Mouse (Mus musculus): ENCODE measurements at regions not wholly inside any gene's neighbourhood (a gene's known extent, or its start where the extent isn't known, plus 50 kb on each side); places are given as distances from the start of the nearest gene placed in this dataset.

DNA sequence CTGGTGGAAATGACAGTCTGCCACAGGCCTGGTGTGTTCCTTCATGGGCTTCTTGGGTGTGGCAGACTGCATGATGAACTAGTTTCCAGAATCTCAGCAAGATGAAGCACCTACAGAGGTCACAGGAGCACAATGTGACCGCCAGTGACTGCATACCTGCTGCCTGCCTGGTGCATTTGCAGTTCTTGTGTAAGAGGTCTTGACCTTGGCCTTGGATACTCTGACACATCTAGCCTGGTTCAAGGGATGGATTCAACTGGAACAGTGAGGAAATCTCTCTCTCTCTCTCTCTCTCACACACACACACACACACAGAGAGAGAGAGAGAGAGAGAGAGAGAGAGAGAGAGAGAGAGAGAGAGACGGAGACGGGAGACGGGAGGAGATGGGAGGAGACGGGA is 301.9 kb upstream of the Hs6st1 start:
- Histone ChIP-seq H3ac (ENCODE audit: control insufficient read depth, insufficient read length, low read depth) (no peak overlapping the region), H3K27me3 (ENCODE audit: control insufficient read depth, insufficient read depth, insufficient read length) (no peaks in the 10 kb centered on the region), H3K4me3 (ENCODE audit: insufficient read depth, poor library complexity, severe bottlenecking) (no peak overlapping the region), H3K36me3 (ENCODE audit: control insufficient read depth, insufficient read depth) (no peaks in the 10 kb centered on the region), H3K79me2 (ENCODE audit: control insufficient read depth, insufficient read depth) (no peaks in the 10 kb centered on the region), H3K79me3 (ENCODE audit: low read depth) (no peaks in the 10 kb centered on the region)
- TF ChIP-seq USF1 (IDR thresholded peaks at IDR 0.05; ENCODE audit: low read depth), result no peak
- TF ChIP-seq MAX (IDR thresholded peaks at IDR 0.05), result no peak
- TF ChIP-seq MYOG (IDR thresholded peaks at IDR 0.05; ENCODE audit: control insufficient read depth, extremely low read depth, insufficient read length), result no peak
- TF ChIP-seq CTCF (IDR thresholded peaks at IDR 0.05; ENCODE audit: control insufficient read depth, insufficient read depth, insufficient read length), result no peak
- TF ChIP-seq FOSL1 (IDR thresholded peaks at IDR 0.05; ENCODE audit: insufficient read depth, low read length, poor library complexity, severe bottlenecking), result no peak
- no peak for TF ChIP-seq CEBPB (IDR thresholded peaks at IDR 0.05; ENCODE audit: low read depth)
- no peak for TF ChIP-seq MYOD1 (IDR thresholded peaks at IDR 0.05; ENCODE audit: control insufficient read depth, insufficient read length, low read depth)

DNA sequence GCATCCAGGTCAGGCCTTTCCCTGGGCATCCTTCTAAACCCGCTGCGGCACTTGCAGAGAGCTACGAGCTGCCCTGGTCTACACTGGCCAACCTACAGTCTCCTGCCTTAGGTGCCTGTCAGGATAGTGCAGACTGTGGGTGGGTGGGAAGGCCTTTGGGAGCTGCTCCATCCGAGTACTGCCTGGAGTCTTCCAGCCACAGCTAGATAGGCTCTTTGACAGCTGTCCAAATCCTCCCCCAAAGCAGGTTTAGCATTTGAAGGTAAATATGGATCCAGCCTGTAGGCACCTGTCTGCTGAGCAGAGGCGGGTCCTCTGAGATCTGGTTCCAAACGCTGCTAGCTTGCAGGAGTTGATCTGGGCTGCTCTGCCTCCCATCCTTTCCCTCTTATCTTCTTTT is 295.6 kb upstream of the Hs6st1 start:
- TF ChIP-seq MYOD1 (IDR thresholded peaks at IDR 0.05; ENCODE audit: control insufficient read depth, insufficient read length, low read depth), result no peak
- Histone ChIP-seq H3K27me3 (ENCODE audit: control insufficient read depth, insufficient read depth, insufficient read length) (no peaks in the 10 kb centered on the region), H3K4me3 (ENCODE audit: insufficient read depth, poor library complexity, severe bottlenecking) (no peak overlapping the region), H3K79me3 (ENCODE audit: low read depth) (no peaks in the 10 kb centered on the region), H3ac (ENCODE audit: control insufficient read depth, insufficient read length, low read depth) (no peak overlapping the region), H3K79me2 (ENCODE audit: control insufficient read depth, insufficient read depth) (no peaks in the 10 kb centered on the region), H3K36me3 (ENCODE audit: control insufficient read depth, insufficient read depth) (no peaks in the 10 kb centered on the region)

DNA sequence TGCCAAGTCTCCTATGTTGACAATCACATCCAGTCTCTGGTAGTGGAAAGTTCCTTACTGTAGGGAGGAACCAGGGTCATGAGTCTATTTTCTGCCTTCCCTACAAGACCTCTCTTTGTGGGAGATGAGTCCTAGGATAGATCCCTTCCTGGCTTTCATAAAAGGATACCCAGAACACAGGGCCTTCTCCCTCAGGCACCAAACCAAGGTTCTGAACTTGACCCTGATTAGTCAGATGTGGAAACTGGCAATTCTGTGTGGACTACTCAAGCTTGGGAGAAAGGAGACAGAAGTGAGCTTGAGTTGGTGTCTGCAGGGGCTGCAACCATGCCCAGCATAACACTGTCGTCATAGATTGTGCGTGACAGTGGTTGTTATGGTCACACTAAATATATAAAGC is 293.6 kb upstream of the Hs6st1 start:
- Histone ChIP-seq H3ac (ENCODE audit: control insufficient read depth, insufficient read length, low read depth) (no peak overlapping the region), H3K79me2 (ENCODE audit: control insufficient read depth, insufficient read depth) (no peaks in the 10 kb centered on the region)
- no peak for TF ChIP-seq CTCF (IDR thresholded peaks at IDR 0.05; ENCODE audit: control insufficient read depth, insufficient read depth, insufficient read length)
- TF ChIP-seq USF1 (IDR thresholded peaks at IDR 0.05; ENCODE audit: low read depth), result no peak
- no peak for TF ChIP-seq MYOG (IDR thresholded peaks at IDR 0.05; ENCODE audit: control insufficient read depth, extremely low read depth, insufficient read length)
- no peak for TF ChIP-seq FOSL1 (IDR thresholded peaks at IDR 0.05; ENCODE audit: insufficient read depth, low read length, poor library complexity, severe bottlenecking)
- no peak for TF ChIP-seq MAX (IDR thresholded peaks at IDR 0.05)
- TF ChIP-seq CEBPB (IDR thresholded peaks at IDR 0.05; ENCODE audit: low read depth), result no peak
- TF ChIP-seq MYOD1 (IDR thresholded peaks at IDR 0.05; ENCODE audit: control insufficient read depth, insufficient read length, low read depth), result no peak

DNA sequence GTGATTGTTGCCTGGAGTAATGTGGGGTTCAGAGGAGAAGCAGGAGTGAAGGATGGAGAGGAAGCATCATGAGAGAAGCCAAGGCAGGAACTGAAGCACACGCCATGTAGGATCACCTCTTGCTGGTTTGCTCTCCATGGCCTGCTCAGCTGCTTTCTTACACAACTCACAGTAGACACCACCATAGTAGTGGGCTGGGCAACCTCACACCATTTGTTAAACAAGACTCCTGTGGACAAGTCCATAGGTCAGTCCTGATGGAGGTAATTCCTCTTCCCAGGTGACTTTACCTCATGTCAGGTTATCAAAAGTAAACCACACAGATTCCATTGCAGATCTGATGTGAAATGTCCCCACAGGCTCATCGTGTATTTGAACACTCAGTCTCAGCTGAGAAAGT is 285.5 kb upstream of the Hs6st1 start:
- TF ChIP-seq CTCF (IDR thresholded peaks at IDR 0.05; ENCODE audit: control insufficient read depth, insufficient read depth, insufficient read length), result no peak
- TF ChIP-seq FOSL1 (IDR thresholded peaks at IDR 0.05; ENCODE audit: insufficient read depth, low read length, poor library complexity, severe bottlenecking), result no peak
- TF ChIP-seq USF1 (IDR thresholded peaks at IDR 0.05; ENCODE audit: low read depth), result no peak
- TF ChIP-seq MYOD1 (IDR thresholded peaks at IDR 0.05; ENCODE audit: control insufficient read depth, insufficient read length, low read depth), result no peak
- no peak for TF ChIP-seq MYOG (IDR thresholded peaks at IDR 0.05; ENCODE audit: control insufficient read depth, extremely low read depth, insufficient read length)
- TF ChIP-seq CEBPB (IDR thresholded peaks at IDR 0.05; ENCODE audit: low read depth), result no peak
- TF ChIP-seq MAX (IDR thresholded peaks at IDR 0.05), result no peak
- Histone ChIP-seq H3ac (ENCODE audit: control insufficient read depth, insufficient read length, low read depth) (no peak overlapping the region), H3K27me3 (ENCODE audit: control insufficient read depth, insufficient read depth, insufficient read length) (no peaks in the 10 kb centered on the region), H3K79me2 (ENCODE audit: control insufficient read depth, insufficient read depth) (no peaks in the 10 kb centered on the region), H3K4me3 (ENCODE audit: insufficient read depth, poor library complexity, severe bottlenecking) (no peak overlapping the region), H3K79me3 (ENCODE audit: low read depth) (no peaks in the 10 kb centered on the region), H3K36me3 (ENCODE audit: control insufficient read depth, insufficient read depth) (no peaks in the 10 kb centered on the region)

More for the DNA sequence above, 293.6 kb upstream of the Hs6st1 start:
- H3K4me3 ChIP-seq (ENCODE audit: insufficient read depth, poor library complexity, severe bottlenecking), result no peak overlapping the region
- no peaks in the 10 kb centered on the region for H3K36me3 ChIP-seq (ENCODE audit: control insufficient read depth, insufficient read depth)
- no peaks in the 10 kb centered on the region for H3K79me3 ChIP-seq (ENCODE audit: low read depth)
- no peaks in the 10 kb centered on the region for H3K27me3 ChIP-seq (ENCODE audit: control insufficient read depth, insufficient read depth, insufficient read length)

DNA sequence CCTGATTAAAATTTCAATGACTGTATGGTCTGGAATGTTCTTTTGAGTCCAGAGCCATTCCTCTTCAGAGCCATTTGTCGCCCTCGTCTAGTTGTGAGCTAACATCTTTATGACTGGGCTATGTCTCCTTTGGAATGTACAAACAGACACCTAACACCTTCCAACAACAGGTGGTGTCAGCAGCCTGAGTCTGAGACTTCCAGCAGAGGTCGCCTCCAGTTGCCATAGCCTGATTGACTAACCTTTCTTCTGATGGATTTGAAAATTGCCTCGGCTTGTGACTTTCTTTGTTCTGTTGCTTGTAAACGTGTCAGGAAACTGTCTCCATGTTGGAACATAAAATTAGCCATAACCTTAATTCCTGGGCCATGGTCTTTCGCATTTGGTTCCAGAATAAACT is 284.8 kb upstream of the Hs6st1 start:
- no peak for TF ChIP-seq CEBPB (IDR thresholded peaks at IDR 0.05; ENCODE audit: low read depth)
- no peak for TF ChIP-seq MYOG (IDR thresholded peaks at IDR 0.05; ENCODE audit: control insufficient read depth, extremely low read depth, insufficient read length)
- no peak for TF ChIP-seq FOSL1 (IDR thresholded peaks at IDR 0.05; ENCODE audit: insufficient read depth, low read length, poor library complexity, severe bottlenecking)
- no peak for TF ChIP-seq CTCF (IDR thresholded peaks at IDR 0.05; ENCODE audit: control insufficient read depth, insufficient read depth, insufficient read length)
- no peak for TF ChIP-seq MAX (IDR thresholded peaks at IDR 0.05)
- no peak for TF ChIP-seq MYOD1 (IDR thresholded peaks at IDR 0.05; ENCODE audit: control insufficient read depth, insufficient read length, low read depth)
- no peak for TF ChIP-seq USF1 (IDR thresholded peaks at IDR 0.05; ENCODE audit: low read depth)
- H3K79me2 ChIP-seq (ENCODE audit: control insufficient read depth, insufficient read depth), result no peaks in the 10 kb centered on the region
- H3ac ChIP-seq (ENCODE audit: control insufficient read depth, insufficient read length, low read depth), result no peak overlapping the region
- H3K36me3 ChIP-seq (ENCODE audit: control insufficient read depth, insufficient read depth), result no peaks in the 10 kb centered on the region
- H3K4me3 ChIP-seq (ENCODE audit: insufficient read depth, poor library complexity, severe bottlenecking), result no peak overlapping the region
- H3K27me3 ChIP-seq (ENCODE audit: control insufficient read depth, insufficient read depth, insufficient read length), result no peaks in the 10 kb centered on the region
- no peaks in the 10 kb centered on the region for H3K79me3 ChIP-seq (ENCODE audit: low read depth)

DNA sequence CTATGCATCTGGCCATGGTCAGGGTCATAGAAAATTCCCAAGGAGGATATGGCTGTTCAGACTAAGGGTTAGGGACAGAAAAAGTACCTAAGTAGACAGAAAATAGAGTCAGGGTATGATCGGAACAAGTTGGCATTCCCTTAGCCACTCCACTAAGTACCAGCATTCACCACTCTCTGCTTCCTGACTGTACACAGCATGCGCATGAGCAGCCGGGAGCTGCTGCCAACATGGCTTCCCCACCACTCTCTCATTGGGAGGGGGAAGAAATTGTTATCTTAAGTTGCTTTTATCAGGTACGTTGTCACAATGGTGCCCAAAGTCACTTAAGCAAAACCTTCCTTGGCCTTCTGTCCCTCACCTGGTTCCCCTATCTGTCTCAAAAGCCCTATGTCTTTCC is 282.0 kb upstream of the Hs6st1 start:
- Histone ChIP-seq H3K79me3 (ENCODE audit: low read depth) (no peaks in the 10 kb centered on the region), H3ac (ENCODE audit: control insufficient read depth, insufficient read length, low read depth) (no peak overlapping the region), H3K79me2 (ENCODE audit: control insufficient read depth, insufficient read depth) (no peaks in the 10 kb centered on the region), H3K4me3 (ENCODE audit: insufficient read depth, poor library complexity, severe bottlenecking) (no peak overlapping the region), H3K36me3 (ENCODE audit: control insufficient read depth, insufficient read depth) (no peaks in the 10 kb centered on the region), H3K27me3 (ENCODE audit: control insufficient read depth, insufficient read depth, insufficient read length) (no peaks in the 10 kb centered on the region)
- TF ChIP-seq MYOD1 (IDR thresholded peaks at IDR 0.05; ENCODE audit: control insufficient read depth, insufficient read length, low read depth) (no peak), CTCF (IDR thresholded peaks at IDR 0.05; ENCODE audit: control insufficient read depth, insufficient read depth, insufficient read length) (no peak), FOSL1 (IDR thresholded peaks at IDR 0.05; ENCODE audit: insufficient read depth, low read length, poor library complexity, severe bottlenecking) (no peak), CEBPB (IDR thresholded peaks at IDR 0.05; ENCODE audit: low read depth) (no peak), MAX (IDR thresholded peaks at IDR 0.05) (no peak), USF1 (IDR thresholded peaks at IDR 0.05; ENCODE audit: low read depth) (no peak), MYOG (IDR thresholded peaks at IDR 0.05; ENCODE audit: control insufficient read depth, extremely low read depth, insufficient read length) (no peak)

Data from C2C12 (cell line).